Mouse (Mus musculus): ENCODE data around the gene Gm35549.
A peak's percentile ranks its signal among the peaks of the same experiment; 100 is the strongest.
"Not testable (repeated sequence)": the region's sequence is repeated elsewhere in the genome, so short reads cannot be mapped to it uniquely, and the experiment has no call there.

Gm35549 gene

DNA sequence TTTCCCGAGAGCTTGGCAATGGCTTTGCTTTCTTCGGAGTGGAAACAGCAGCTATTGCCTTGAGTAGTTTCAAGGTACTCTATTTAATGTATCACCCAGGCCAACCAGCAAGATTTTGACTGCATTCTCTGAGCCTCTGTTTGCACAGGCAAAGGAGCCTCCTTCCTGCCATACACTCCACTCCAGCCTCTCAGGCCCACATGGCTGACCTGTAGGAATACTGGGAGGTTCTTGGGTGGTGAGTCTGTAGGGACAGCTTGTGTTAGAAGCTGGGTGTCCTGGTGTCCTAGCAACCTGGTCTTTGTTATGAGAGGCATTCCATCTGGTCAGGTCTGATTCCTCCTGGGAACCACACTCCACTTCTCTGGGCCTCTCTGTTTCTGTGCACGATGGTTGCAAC, at the start of gene Gm35549:
TSS of gene Gm35549 (minus strand) at position 276 of the 400 bp plus-strand sequence.
- no peak for DNase-seq

DNA sequence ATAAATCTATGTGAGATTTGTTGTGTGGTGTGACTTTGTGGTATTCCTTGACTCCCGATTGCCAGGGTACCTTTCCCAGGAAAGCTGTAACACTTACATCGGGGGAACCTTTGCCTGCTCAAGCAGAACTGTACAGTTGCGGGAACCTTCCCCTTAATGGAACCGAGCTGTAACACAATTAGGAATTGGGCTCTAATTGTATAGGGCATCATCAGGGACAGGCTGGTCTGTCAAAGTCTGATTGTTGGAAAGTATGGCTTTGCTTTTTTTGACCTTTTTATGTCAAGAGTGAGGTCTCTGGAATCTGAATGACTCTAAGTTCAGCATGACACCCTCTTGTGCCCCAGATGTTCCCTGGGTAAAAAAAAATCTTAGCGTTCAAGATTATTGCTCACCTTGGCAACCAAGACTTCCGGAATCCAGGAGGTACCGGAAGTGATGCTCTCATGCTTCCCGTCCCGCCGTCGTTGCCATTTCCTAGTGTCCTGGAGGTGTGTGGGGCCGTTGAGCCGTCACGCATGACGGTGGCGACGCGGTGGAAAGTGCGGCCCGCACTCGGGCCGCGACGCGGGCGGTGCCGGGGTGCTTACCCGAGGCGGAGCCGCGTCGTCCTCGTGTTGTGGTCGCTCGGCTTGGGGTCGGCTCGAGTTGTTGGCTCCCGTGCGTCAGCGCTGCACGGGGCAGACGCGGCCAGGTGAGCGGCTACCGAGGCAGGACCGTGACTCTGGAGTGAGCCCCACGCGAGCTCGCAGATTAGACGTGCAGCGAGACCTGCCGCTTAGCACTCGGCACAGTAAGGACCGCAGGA, 42.7 kb upstream of the Gm35549 start:
- peak; percentile 48 for DNase-seq

DNA sequence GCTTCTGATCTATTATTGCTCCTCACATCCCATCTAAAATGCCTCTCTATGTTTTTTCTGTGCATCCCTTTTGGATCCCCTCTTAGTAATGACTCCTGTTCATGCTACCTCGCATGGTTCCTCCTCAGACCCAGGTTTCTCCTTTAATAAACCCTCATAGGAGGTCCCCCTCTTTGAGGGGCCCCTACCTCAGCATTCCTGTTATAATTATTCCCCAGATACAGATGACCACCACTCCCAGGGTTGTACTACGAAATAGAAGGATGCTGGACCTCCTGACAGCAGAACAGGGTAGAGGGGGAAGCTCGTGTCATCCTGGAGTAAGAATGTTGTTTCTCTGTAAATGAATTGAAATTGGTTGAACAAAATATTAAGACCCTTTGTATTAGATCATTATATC, 41.5 kb upstream of the Gm35549 start, which contains the start of gene Zkscan7:
TSS of gene Zkscan7 (plus strand) at position 301 of the 400 bp plus-strand sequence.
- no peak for DNase-seq

GRCm38 (mm10) chr9:122875145-122875544, 31.3 kb upstream of the Gm35549 start:
- no peak for DNase-seq

DNA sequence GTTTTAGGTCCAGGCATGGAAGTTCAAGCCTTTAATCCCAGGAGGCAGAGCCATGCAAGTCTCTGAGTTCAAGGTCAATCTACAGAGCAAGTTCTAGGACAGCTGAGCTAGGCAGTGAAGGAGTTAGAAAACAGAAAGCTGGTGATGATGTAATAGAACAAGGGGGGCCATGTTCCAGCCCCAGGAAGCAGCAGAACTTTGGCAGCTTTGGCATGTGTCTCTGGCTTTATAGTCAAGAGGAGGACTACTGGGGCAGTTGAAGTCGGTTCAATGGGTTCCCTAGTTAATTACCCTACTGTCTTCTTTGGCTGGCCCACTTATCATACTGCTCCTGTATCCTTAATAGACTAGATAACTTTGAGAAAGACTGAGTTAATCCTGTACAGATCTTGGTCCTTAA, 30.8 kb upstream of the Gm35549 start:
- DNase-seq, result no peak

DNA sequence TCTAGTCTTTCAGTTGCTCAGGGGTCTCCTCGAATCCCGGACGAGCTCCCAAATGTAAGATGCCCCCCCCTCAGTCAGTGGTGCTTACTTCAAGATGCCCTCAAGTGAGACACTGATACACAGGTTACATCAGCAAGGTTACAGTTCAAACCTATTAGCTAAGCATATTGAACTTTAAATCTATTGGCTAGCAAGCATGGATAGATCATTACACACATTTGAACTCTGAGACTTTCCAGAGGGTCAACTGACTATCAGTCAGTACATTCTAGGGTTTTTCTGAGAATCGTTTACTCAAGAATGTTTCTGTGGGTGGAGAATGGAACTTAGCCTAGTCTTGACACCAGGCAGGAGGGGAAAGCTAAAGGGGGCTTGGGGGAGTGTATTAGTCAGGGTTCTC, 28.8 kb upstream of the Gm35549 start:
- no peak for DNase-seq

DNA sequence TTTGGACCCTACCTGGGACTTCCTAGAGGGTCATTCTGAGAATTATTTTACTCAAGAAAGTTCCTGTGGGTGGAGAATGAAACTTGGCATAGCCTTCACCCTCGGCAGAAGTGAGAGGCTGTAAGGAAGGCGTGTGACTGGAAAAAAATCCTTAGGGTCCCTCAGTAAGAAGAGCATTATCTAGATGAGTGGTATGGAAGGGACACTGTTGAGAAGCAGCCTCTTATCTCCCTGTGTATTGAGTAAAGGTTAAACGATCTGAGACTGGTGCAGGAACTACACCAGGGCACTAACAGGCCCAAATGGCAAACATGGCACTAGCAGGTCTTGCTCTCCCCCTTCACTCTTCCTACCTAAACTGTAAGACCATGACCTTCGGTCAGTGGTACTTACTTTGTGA, 22.4 kb upstream of the Gm35549 start:
- DNase-seq, result no peak

DNA sequence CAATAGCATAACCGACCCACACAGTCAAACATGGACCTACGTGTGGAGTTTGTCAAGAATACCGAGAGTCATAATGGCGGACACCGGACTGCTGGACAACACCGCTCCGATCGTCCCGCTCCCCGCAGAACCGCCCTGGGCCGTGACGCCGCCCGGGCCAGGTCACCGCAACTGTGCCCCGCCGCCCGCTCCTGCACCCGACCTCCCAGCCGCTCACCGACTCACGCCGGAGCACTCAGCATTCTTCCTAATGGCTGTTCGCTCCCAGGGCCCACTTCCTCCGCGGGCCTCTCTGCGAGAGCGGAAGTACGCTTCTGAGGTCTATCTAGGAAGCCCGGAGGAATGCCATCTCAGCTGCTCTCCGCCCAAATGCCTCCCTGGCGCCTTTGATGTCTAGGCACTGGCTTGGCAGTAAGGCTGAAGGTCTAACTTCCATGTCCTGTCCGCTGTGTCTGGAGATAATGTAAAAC, 21.9 kb upstream of the Gm35549 start, which contains the start of gene Zfp445:
TSS of gene Zfp445 (minus strand) at position 310 of the 470 bp plus-strand sequence.
- peak; percentile 82 for DNase-seq

DNA sequence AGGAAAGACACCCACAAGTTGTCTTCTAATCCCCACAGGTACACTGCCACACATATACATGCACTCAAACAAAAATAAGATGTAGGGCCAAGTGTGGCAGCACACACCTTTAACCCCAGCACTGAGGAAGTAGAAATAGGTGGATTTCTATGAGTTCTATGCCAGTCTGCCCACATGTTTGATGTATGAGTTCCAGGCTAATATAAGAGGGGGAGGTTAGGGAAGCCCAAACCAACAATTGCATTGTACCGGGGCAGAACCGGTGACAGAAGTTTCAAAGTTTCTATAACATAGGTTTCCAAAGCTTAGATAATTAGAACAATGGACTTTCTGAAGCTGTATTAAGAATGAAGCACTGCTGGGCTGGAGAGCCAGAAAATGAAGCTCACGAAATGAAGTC, 21.0 kb upstream of the Gm35549 start:
- no peak for DNase-seq

GRCm38 (mm10) chr9:122863731-122864130, 19.9 kb upstream of the Gm35549 start:
- no peak for DNase-seq

- no peak for DNase-seq
Observed at GRCm38 (mm10) chr9:122860752-122861151, 16.9 kb upstream of the Gm35549 start.

- no peak for DNase-seq
Observed at GRCm38 (mm10) chr9:122856716-122857115, 12.9 kb upstream of the Gm35549 start.

DNA sequence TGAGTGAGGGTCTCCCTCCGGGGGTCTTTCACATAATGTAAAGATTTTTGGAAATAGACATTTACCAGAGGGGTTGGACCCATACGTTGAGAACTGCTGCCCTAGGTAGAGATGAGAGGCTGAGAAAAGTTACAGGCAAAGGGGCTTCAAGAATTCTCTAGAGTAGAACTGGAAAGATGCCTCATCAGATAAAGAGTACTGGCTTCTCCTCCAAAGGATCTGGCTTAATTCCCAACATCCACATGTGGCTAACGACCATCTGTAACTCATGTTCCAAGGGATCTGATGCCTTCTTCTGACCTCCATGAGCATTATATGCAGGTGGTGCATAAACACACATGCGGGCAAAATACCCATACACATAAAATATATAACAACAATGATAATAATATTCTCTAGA, 11.8 kb upstream of the Gm35549 start:
- no peak for DNase-seq

- DNase-seq, result not testable (repeated sequence)
Observed at GRCm38 (mm10) chr9:122855141-122855540, 11.3 kb upstream of the Gm35549 start.

GRCm38 (mm10) chr9:122854526-122854925, 10.7 kb upstream of the Gm35549 start:
- no peak for DNase-seq

DNA sequence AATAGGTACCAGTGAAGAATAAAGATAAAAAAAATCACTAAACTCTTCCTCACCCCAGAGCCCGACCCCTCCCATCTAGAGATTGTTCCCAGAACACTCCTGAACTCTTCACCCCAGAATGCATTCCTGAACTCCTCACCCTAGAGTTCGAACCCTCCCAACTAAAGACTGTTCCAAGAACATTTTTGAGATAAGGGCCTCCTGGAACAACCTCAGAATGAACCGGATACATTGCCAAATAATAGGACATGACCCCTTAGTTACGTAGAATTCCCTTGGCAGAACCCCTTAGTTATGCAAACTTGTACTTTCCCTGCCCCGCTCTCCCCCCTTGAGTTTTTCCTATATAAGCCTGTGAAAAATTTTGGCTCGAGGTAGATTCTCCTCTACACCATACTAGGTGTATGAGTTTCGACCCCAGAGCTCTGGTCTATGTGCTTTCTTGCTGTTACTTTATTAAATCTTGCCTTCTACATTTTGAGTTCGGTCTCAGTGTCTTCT, 4.0 kb upstream of the Gm35549 start:
- not testable (repeated sequence) for DNase-seq

DNA sequence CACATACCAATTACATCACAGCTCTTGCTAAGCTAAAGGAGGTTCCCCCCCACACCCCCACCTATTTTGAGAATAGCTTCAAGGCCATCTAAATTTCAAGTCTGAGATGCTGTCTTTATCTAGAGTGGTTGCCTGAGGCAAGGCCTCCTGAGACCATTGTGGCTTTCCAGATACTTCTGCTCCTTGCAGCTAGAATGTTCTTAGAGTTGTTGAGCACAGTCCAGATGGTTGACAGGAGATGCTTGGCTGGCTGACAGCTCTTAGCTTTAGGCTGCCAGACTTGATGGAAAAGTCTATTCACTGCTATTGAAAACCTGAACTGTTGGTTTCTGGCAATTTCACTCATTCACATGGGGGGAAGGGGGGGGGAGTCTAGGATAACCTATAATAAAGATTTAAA, 2.3 kb upstream of the Gm35549 start:
- no peak for DNase-seq

DNA sequence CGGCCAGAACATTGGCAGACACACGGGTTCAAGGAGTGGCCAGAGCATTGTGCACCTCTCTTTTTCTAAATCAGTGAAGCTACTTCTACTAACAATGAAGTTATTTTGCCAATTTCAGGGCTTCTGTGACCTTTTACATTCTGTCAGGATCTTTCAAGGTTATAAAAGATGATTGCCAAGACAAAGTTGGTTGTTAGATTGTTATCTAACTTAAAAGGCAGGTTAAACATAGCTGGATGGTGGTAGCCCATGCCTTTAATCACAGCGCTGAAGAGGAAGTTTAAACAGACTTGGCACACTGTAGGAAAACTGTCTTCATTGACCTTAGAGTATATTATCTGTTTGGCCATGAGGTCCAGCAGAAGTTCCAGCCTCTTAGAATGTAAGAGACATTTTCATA, 1.8 kb upstream of the Gm35549 start:
- no peak for DNase-seq

GRCm38 (mm10) chr9:122837680-122838079, 6.2 kb downstream of the Gm35549 start:
- DNase-seq, result peak; percentile 8

DNA sequence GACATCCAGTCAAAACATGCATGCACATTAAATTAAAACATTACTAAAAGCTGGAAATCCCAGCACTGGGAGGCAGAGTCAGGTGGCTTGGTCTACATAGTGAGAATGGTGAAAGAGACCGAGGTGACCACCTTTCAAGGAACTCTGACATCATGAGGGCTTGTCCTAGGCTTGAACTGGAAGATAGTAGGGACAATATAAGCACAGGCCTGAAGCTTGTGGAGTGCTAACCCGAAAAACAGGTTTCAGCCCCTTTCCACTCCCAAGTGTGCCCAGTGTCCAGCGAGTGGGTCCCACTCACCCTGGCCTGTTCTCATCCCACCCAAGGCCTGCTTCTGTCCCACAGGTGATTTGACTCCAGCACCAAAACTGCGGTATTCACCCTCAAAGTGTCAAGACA, 6.6 kb downstream of the Gm35549 start:
- no peak for DNase-seq

GRCm38 (mm10) chr9:122836790-122837189, 7.0 kb downstream of the Gm35549 start:
- DNase-seq, result peak; percentile 44

GRCm38 (mm10) chr9:122836126-122836525, 7.7 kb downstream of the Gm35549 start:
- no peak for DNase-seq

GRCm38 (mm10) chr9:122829826-122830380, 13.9 kb downstream of the Gm35549 start:
- DNase-seq, result no peak

DNA sequence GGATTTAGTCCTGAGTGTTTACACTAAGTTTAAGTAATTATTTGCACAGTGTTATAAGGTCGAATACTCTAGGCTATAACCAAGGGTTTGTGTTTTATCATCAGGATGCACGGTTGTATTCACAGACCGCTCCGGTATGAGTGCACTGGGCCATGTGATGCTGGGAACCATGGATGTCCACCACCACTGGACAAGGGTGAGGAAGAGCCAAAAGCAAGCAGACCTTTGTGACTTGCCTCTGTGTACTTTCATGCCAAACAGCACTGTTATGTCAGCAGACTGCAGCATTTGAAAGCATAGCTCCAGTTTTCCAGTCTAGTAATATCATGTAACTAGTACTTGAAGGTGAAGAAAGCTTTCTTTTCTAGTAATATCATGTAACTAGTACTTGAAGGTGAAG, 17.1 kb downstream of the Gm35549 start:
- no peak for DNase-seq
